In the genomic region with DNA sequence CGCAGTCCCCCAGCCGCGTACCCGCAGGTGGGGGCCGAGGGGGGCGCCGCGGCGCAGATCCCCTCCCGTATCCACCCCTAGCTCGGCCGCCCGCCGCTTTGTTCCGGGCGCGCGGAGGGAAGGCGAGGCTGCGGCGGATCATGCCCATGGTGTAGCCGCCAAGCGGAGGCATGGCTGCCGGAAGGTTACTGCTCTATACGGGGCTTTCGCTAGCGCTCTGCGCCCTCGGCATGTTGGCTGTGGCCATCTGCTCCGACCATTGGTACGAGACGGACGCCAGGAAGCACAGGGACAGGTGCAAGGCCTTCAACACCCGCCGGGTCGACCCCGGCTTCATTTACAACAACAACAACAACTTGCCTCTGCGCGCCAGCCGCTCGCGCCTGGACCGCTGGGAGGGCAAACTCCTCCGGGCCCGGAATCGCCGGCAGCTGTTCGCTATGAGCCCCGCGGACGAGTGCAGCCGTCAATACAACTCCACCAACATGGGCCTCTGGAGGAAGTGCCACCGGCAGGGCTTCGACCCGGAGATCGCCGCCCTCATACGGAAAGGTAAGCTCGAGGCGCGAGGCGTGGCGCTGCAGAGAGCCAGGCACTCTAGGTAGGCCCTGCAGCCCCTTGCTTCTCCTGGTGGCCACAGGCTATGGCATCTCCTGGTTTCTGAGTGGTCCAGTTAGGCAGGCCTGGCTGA, we compare ENCODE assay signal across 8 mouse cellular contexts. TPM values are rescaled to one million over a fixed set of nuclear protein-coding genes. Genes with fewer than 3 reads are reported as not detected.
DNase-seq lines count a peak whose midpoint lies in the region; ATAC-seq lines count a peak whose summit lies in the region.

A gene (plus strand): TSS at position 371 of the 691 bp plus-strand sequence.

- no peak within 1 kb of the TSS for H3K27ac ChIP-seq in heart, embryonic 14.5 days (replicated peaks in 1 of 2; ENCODE audit: control insufficient read depth in 1 of 2, insufficient read depth in 1 of 2, low read depth in 2 of 2, low read length in 2 of 2)
- no peak within 1 kb of the TSS for H3K27ac ChIP-seq in liver, embryonic 16.5 days (ENCODE audit: low read length)
- H3K27ac ChIP-seq in stomach, embryonic 15.5 days = no peak within 1 kb of the TSS

- H3K4me1 ChIP-seq in heart, embryonic 14.5 days (ENCODE audit: control insufficient read depth in 2 of 2, insufficient read depth in 2 of 2, low read length in 2 of 2) = peaks cover 6 to 25% of the 10 kb centered on the region in 2 experiments
- no peaks in the 10 kb centered on the region for H3K4me1 ChIP-seq in liver, embryonic 16.5 days (ENCODE audit: control insufficient read depth, low read depth, low read length)
- H3K4me1 ChIP-seq in stomach, embryonic 15.5 days = peaks cover 21% of the 10 kb centered on the region

- DNase-seq in urinary bladder, adult 2 months (ENCODE audit: low spot score) = peak; percentile 23
- no peak for DNase-seq in urinary bladder, postnatal 25 days (ENCODE audit: low spot score)
- DNase-seq in embryo, embryonic 11 days = peak; percentile 68
- DNase-seq in kidney, postnatal 4 days = peak; percentile 14 to 40
- no peak for DNase-seq in adipocyte (ENCODE audit: low spot score)

- no peaks in the 10 kb centered on the region for H3K9me3 ChIP-seq in heart, embryonic 14.5 days (ENCODE audit: control insufficient read depth, low read length)
- H3K9me3 ChIP-seq in liver, embryonic 16.5 days (replicated peaks; ENCODE audit: control insufficient read depth, low read length) = no peaks in the 10 kb centered on the region
- H3K9me3 ChIP-seq in stomach, embryonic 15.5 days = no peaks in the 10 kb centered on the region

- peaks cover 80% of the 10 kb centered on the region for H3K27me3 ChIP-seq in heart, embryonic 14.5 days (ENCODE audit: control insufficient read depth, insufficient read depth, low read length)
- peaks cover 55% of the 10 kb centered on the region for H3K27me3 ChIP-seq in liver, embryonic 16.5 days (ENCODE audit: control insufficient read depth, insufficient read depth, low read depth, low read length)
- peaks cover 45% of the 10 kb centered on the region for H3K27me3 ChIP-seq in stomach, embryonic 15.5 days (replicated peaks)

- no peak for ATAC-seq in heart, embryonic 14.5 days (ENCODE audit: insufficient number of reproducible peaks, insufficient read depth, low FRiP score, low read depth)
- ATAC-seq in liver, embryonic 16.5 days (ENCODE audit: low read depth) = no peak
- ATAC-seq in stomach, embryonic 15.5 days (ENCODE audit: insufficient read depth, low FRiP score, low read depth) = no peak

- no peaks in the 10 kb centered on the region for H3K36me3 ChIP-seq in heart, embryonic 14.5 days (ENCODE audit: control insufficient read depth, insufficient read depth, low read length)
- no peaks in the 10 kb centered on the region for H3K36me3 ChIP-seq in liver, embryonic 16.5 days (ENCODE audit: control insufficient read depth, insufficient read depth)
- no peaks in the 10 kb centered on the region for H3K36me3 ChIP-seq in stomach, embryonic 15.5 days

- under 1% methylated on average over 63 of the region's 63 CpGs for WGBS in heart, embryonic 14.5 days
- whole genome bisulfite sequencing in liver, embryonic 16.5 days (ENCODE audit: insufficient replicate concordance) = 1% methylated on average over 63 of the region's 63 CpGs
- WGBS in stomach, embryonic 15.5 days = under 1% methylated on average over 61 of the region's 63 CpGs

- H3K4me3 ChIP-seq in heart, embryonic 14.5 days (ENCODE audit: control insufficient read depth in 1 of 2, insufficient read depth in 1 of 2, low read depth in 1 of 2, low read length in 2 of 2) = peak within 1 kb of the TSS; percentile 44 to 51
- H3K4me3 ChIP-seq in liver, embryonic 16.5 days (ENCODE audit: low read depth, low read length) = peak within 1 kb of the TSS; percentile 33
- peak within 1 kb of the TSS; percentile 52 for H3K4me3 ChIP-seq in stomach, embryonic 15.5 days (replicated peaks)

- peak within 1 kb of the TSS; percentile 87 for H3K4me2 ChIP-seq in heart, embryonic 14.5 days (ENCODE audit: low read length)
- H3K4me2 ChIP-seq in liver, embryonic 16.5 days (ENCODE audit: low read depth, low read length) = peak within 1 kb of the TSS; percentile 48
- H3K4me2 ChIP-seq in stomach, embryonic 15.5 days = peak within 1 kb of the TSS; percentile 98

- peak within 1 kb of the TSS; percentile 4; the same call in 1 of the 2 replicates for H3K9ac ChIP-seq in heart, embryonic 14.5 days (ENCODE audit: low read length)
- no peak within 1 kb of the TSS for H3K9ac ChIP-seq in liver, embryonic 16.5 days (ENCODE audit: low read depth, low read length)
- H3K9ac ChIP-seq in stomach, embryonic 15.5 days = no peak within 1 kb of the TSS; the same call in 1 of the 2 replicates

RNA-seq across cellular contexts. Expression of the gene that starts here (rescaled TPM):
- polyA plus RNA-seq in urinary bladder, adult 2 months (2012; rRNA removed) = 0.70 and 1.1 TPM in 2 replicates
- not detected in 2 replicates for polyA plus RNA-seq in heart, embryonic 14.5 days (2014; fragmentation: Nextera tagmentation; extraction: Ambion mirVana)
- polyA plus RNA-seq in liver, embryonic 16.5 days (2015; fragmentation: Nextera tagmentation; extraction: Ambion mirVana) = not detected in 2 replicates
- polyA plus RNA-seq in stomach, embryonic 15.5 days (2015; fragmentation: Nextera tagmentation; extraction: Ambion mirVana) = 0.75 and 1.1 TPM in 2 replicates

Comparison
In these comparisons a context has a peak if more than half of its experiments do, and no peak if none do; other contexts are left out.
1. DNase-seq: peak in urinary bladder, adult 2 months (single experiment), embryo, embryonic 11 days (single experiment) and kidney, postnatal 4 days (2 of 2); none in urinary bladder, postnatal 25 days (single experiment) and adipocyte (single experiment).
2. H3K4me2 ChIP-seq: peak in every context shown above with its lines; median percentile 98 in stomach, embryonic 15.5 days; 87 in heart, embryonic 14.5 days; 48 in liver, embryonic 16.5 days.
3. Peak in every context shown above with its lines, with median percentiles within 50 percentile points of each other: H3K4me3 ChIP-seq.